Mouse (Mus musculus) spleen, adult 2 months (tissue): ENCODE measurements around the gene Angptl4.

Source experiments
- CTCF ChIP-seq: fragments of 200-500 bp; IDR thresholded peaks from 2 replicates; pipeline ENCODE4 v1.5.1; 2011; ENCODE audit warnings: mild to moderate bottlenecking, inconsistent platforms; ENCODE audit not compliant: insufficient read depth, insufficient read length, insufficient replicate concordance; ENCODE audit errors: extremely low read depth
- POLR2A ChIP-seq: fragments of 200-500 bp; IDR thresholded peaks from 2 replicates; pipeline ENCODE4 v1.6.1; 2011; ENCODE audit warnings: low read depth, low read length, inconsistent platforms

- TF ChIP-seq CTCF (no peak), POLR2A (no peak)
Observed at GRCm38 (mm10) chr17:33816612-33817011, 35.0 kb upstream of the Angptl4 start.
